ENCODE assay signal across 22 mouse cellular contexts in the genomic region with DNA sequence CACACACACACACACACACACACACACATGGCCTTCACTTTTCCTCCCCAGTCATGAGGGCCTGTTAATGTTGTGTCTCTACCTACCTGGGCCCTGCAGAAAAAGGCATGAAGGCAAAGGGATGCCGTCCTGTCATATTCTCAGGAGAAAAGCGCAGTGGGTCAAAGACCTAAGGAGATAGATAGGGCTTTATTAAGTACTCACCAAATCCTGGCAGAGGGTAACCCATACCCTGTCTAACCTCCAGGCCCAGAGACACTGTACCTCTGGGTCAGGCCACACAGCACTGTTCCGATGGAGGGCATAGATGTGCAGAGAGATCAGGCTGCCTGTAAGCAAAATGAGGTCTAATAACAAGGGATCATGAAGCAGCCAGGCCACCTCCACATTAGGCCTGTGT. TPM values are rescaled to one million over a fixed set of nuclear protein-coding genes. Genes with fewer than 3 reads are reported as not detected.
A peak's percentile ranks its signal among the peaks of the same experiment; 100 is the strongest.
DNase-seq lines count a peak whose midpoint lies in the region; ATAC-seq and TF ChIP-seq lines count a peak whose summit lies in the region.
"Not testable (repeated sequence)": the region's sequence is repeated elsewhere in the genome, so short reads cannot be mapped to it uniquely, and the experiment has no call there.
"Had no signal": no experiment of that assay in that cellular context is flagged by ENCODE, and none has a peak within 500 bp of the region (broad histone marks: within the 10 kb centered on the region; RNA-seq: fewer than 3 reads in every experiment).

No protein-coding gene starts in this region.

- 94% methylated on average over 3 of the region's 3 CpGs for WGBS in embryonic facial prominence, embryonic 13.5 days
- 94% methylated on average over 3 of the region's 3 CpGs for WGBS in stomach, postnatal 0 days

- 0 out of 2 replicates have a peak, but pooled peaks have one; percentile 29 for ATAC-seq in common myeloid progenitor, adult 5-6 weeks (replicated peaks; ENCODE audit: low read depth, poor library complexity, severe bottlenecking)
- ATAC-seq in embryonic facial prominence, embryonic 13.5 days (ENCODE audit: insufficient number of reproducible peaks, insufficient read depth, low FRiP score, low TSS enrichment, low read depth), result 0 out of 2 replicates have a peak, but pooled peaks have one; percentile 37
- ATAC-seq in erythroblast, adult 5-6 weeks (replicated peaks; ENCODE audit: low FRiP score, poor library complexity, severe bottlenecking), result peak; percentile 82
- peak; percentile 85 for ATAC-seq in erythroid progenitor cell, adult 5-6 weeks (replicated peaks; ENCODE audit: low FRiP score, poor library complexity, severe bottlenecking)
- peak; percentile 55 for ATAC-seq in megakaryocyte progenitor cell, adult 5-6 weeks (replicated peaks; ENCODE audit: poor library complexity)
- peak; percentile 78 for ATAC-seq in megakaryocyte-erythroid progenitor cell, adult 5-6 weeks (replicated peaks; ENCODE audit: low FRiP score, low TSS enrichment, poor library complexity, severe bottlenecking)
- ATAC-seq in stomach, postnatal 0 days (ENCODE audit: low FRiP score, low TSS enrichment), result not testable (repeated sequence)

- not testable (repeated sequence) for H3K4me3 ChIP-seq in embryonic facial prominence, embryonic 13.5 days; stomach, postnatal 0 days (ENCODE audit: low read depth, low read length)

- not testable (repeated sequence) for TF ChIP-seq EP300 in stomach, postnatal 0 days (optimal IDR thresholded peaks at IDR 0.05)

- not testable (repeated sequence) for H3K9me3 ChIP-seq in embryonic facial prominence, embryonic 13.5 days; stomach, postnatal 0 days (ENCODE audit: control insufficient read depth, low read length)

- H3K27me3 ChIP-seq in embryonic facial prominence, embryonic 13.5 days; stomach, postnatal 0 days (ENCODE audit: control insufficient read depth, insufficient read depth, low read length): not testable (repeated sequence)

- DNase-seq in heart, adult 11 months, result peak; percentile 76
- peak; percentile 7 for DNase-seq in stomach, postnatal 0 days (ENCODE audit: low spot score)

- not testable (repeated sequence) for H3K4me1 ChIP-seq in embryonic facial prominence, embryonic 13.5 days; stomach, postnatal 0 days (replicated peaks; ENCODE audit: control insufficient read depth, insufficient read depth)

- not testable (repeated sequence) for H3K27ac ChIP-seq in embryonic facial prominence, embryonic 13.5 days; stomach, postnatal 0 days (replicated peaks)

- not testable (repeated sequence) for H3K36me3 ChIP-seq in embryonic facial prominence, embryonic 13.5 days; stomach, postnatal 0 days (ENCODE audit: control insufficient read depth, insufficient read depth, low read length)

- not testable (repeated sequence) for H3K9ac ChIP-seq in embryonic facial prominence, embryonic 13.5 days; stomach, postnatal 0 days (ENCODE audit: low read length)

- not testable (repeated sequence) for TF ChIP-seq CTCF in stomach, postnatal 0 days (IDR thresholded peaks at IDR 0.05; ENCODE audit: low read depth)

- not testable (repeated sequence) for H3K4me2 ChIP-seq in embryonic facial prominence, embryonic 13.5 days; stomach, postnatal 0 days (replicated peaks; ENCODE audit: low read depth)

RNA-seq across cellular contexts. Expression of gene Cyp4b1, which starts 22.0 kb away (rescaled TPM):
- 0.14 and 2.9 TPM in 2 replicates for total RNA-seq in common myeloid progenitor, adult 5-6 weeks (2017)
- polyA plus RNA-seq in embryonic facial prominence, embryonic 13.5 days (2015; fragmentation: Nextera tagmentation; extraction: Ambion mirVana), result 1.0 and 1.5 TPM in 2 replicates
- not detected in 2 replicates for total RNA-seq in erythroblast, adult 5-6 weeks (2015; ENCODE audit: low replicate concordance)
- not detected in 2 replicates for total RNA-seq in erythroblast, adult 5-6 weeks (2017; ENCODE audit: low replicate concordance)
- total RNA-seq in erythroid progenitor cell, adult 5-6 weeks (2015; ENCODE audit: low replicate concordance), result not detected in 2 replicates
- total RNA-seq in erythroid progenitor cell, adult 5-6 weeks (2017; ENCODE audit: low replicate concordance), result not detected in 2 replicates
- not detected in 2 replicates for total RNA-seq in megakaryocyte progenitor cell, adult 5-6 weeks (2015)
- not detected in 2 replicates for total RNA-seq in megakaryocyte progenitor cell, adult 5-6 weeks (2017)
- total RNA-seq in megakaryocyte-erythroid progenitor cell, adult 5-6 weeks (2014; fragmentation: Nextera tagmentation), result not detected in 2 replicates
- total RNA-seq in megakaryocyte-erythroid progenitor cell, adult 5-6 weeks (2017), result not detected in 2 replicates
- polyA plus RNA-seq in stomach, postnatal 0 days (2015; fragmentation: Nextera tagmentation; extraction: Ambion mirVana), result 1.2 and 1.4 TPM in 2 replicates
- total RNA-seq: CH12.LX, ES-E14, G1E had no signal
- polyA plus RNA-seq: activated CD4-positive, CD25-positive, alpha-beta regulatory T cell, adult 4 months; C2C12; CD4-positive, CD25-positive, alpha-beta regulatory T cell, adult 4 months; G1E had no signal

RNA-seq across cellular contexts. Expression of gene Cyp4a32, which starts 24.8 kb away (rescaled TPM):
- not detected in 2 replicates for total RNA-seq in common myeloid progenitor, adult 5-6 weeks (2017)
- not detected in 2 replicates for polyA plus RNA-seq in embryonic facial prominence, embryonic 13.5 days (2015; fragmentation: Nextera tagmentation; extraction: Ambion mirVana)
- not detected in 2 replicates for total RNA-seq in erythroblast, adult 5-6 weeks (2015; ENCODE audit: low replicate concordance)
- not detected in 2 replicates for total RNA-seq in erythroblast, adult 5-6 weeks (2017; ENCODE audit: low replicate concordance)
- not detected in 2 replicates for total RNA-seq in erythroid progenitor cell, adult 5-6 weeks (2015; ENCODE audit: low replicate concordance)
- not detected in 2 replicates for total RNA-seq in erythroid progenitor cell, adult 5-6 weeks (2017; ENCODE audit: low replicate concordance)
- not detected in 2 replicates for total RNA-seq in megakaryocyte progenitor cell, adult 5-6 weeks (2015)
- total RNA-seq in megakaryocyte progenitor cell, adult 5-6 weeks (2017), result not detected in 2 replicates
- total RNA-seq in megakaryocyte-erythroid progenitor cell, adult 5-6 weeks (2014; fragmentation: Nextera tagmentation), result not detected in 2 replicates
- not detected in 2 replicates for total RNA-seq in megakaryocyte-erythroid progenitor cell, adult 5-6 weeks (2017)
- polyA plus RNA-seq in stomach, postnatal 0 days (2015; fragmentation: Nextera tagmentation; extraction: Ambion mirVana), result 0.08 and 0.21 TPM in 2 replicates
- total RNA-seq: adrenal gland, adult 18-20 months; adrenal gland, adult 8-10 months; adrenal gland, postnatal 25 days; adrenal gland, postnatal 36 days; CH12.LX; ES-E14; MEL had no signal
- polyA plus RNA-seq: activated CD4-positive, CD25-positive, alpha-beta regulatory T cell, adult 4 months; adrenal gland, adult 2 months; brain, embryonic 14.5 days; C2C12; CD4-positive, CD25-positive, alpha-beta regulatory T cell, adult 4 months; G1E; Patski had no signal
